Mouse (Mus musculus): ENCODE results near the gene Fras1. TPM values are rescaled to one million over a fixed set of nuclear protein-coding genes. Genes with fewer than 3 reads are reported as not detected.

Gene Fras1
- total and polyA plus RNA-seq, 3 experiments, result not detected

DNA sequence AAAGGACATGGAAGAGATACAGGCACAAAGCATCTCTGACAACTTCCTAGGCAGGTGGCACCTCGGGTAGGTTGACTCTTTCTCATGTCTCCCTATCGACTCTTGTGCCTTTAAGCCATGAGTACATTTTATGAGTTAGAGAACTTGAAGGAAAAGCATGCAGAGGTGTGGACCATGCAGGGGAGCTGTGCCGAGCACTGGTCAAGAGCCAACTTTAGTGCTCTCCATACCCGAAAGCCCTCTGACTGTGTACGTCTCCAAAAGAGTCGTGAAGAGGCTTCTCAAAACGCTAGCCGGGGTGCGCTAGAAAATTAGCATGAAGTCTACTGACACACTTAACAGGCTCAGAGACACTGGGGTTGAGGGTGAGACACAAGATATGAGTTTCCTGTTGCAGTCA lies 425.4 kb downstream of the Fras1 start:
- Histone ChIP-seq H3K36me3 (ENCODE audit: control insufficient read depth in 1 of 2, insufficient read depth in 2 of 2, low read length in 2 of 2) (no peaks in the 10 kb centered on the region), H3K9ac (ENCODE audit: control insufficient read depth, low read depth, low read length, poor library complexity, severe bottlenecking) (no peak overlapping the region), H3K79me2 (ENCODE audit: control insufficient read depth, insufficient read depth, low read length, poor library complexity) (no peaks in the 10 kb centered on the region), H3K9me3 (replicated peaks; ENCODE audit: insufficient read depth, low read length) (no peaks in the 10 kb centered on the region), H3K27me3 (ENCODE audit: control insufficient read depth in 1 of 2, insufficient read depth in 2 of 2, low read length in 2 of 2) (peaks cover 0 to 5% of the 10 kb centered on the region in 2 experiments; a peak in 3 of 4 replicates), H3K4me1 (ENCODE audit: control insufficient read depth in 1 of 2, insufficient read depth in 2 of 2, low read length in 2 of 2) (no peaks in the 10 kb centered on the region), H3K27ac (ENCODE audit: control insufficient read depth, low read depth, low read length) (no peak overlapping the region), H3K4me3 (ENCODE audit: control insufficient read depth in 1 of 2, insufficient read depth in 1 of 2, low read depth in 2 of 2, low read length in 2 of 2) (no peak overlapping the region)
- TF ChIP-seq JUND (IDR thresholded peaks at IDR 0.05; ENCODE audit: low read depth, low read length) (no peak), RCOR1 (IDR thresholded peaks at IDR 0.05; ENCODE audit: low read depth, low read length) (no peak), SIN3A (IDR thresholded peaks at IDR 0.05; ENCODE audit: low read length) (no peak)
- DNase-seq (ENCODE audit: low read depth, low spot score), result no peak

DNA sequence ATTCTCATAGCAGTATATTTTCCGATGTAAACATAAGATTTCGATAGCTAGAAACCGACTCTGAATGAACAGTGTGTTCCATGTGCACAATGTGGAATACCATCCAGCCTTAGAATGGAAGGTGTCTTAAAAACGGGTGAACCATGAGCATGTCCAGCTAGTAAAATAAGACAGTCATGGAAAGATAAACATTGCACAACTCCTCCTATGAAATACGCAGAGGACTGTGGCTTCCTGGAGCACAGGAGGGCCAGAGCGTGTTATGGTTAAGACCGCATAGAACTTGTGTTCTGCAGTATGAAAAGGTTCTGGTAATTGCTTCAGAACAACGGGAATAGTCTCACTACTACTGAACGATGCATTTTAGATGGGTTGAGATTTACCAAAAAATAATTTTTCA lies 426.2 kb downstream of the Fras1 start:
- Histone ChIP-seq H3K36me3 (ENCODE audit: control insufficient read depth in 1 of 2, insufficient read depth in 2 of 2, low read length in 2 of 2) (no peaks in the 10 kb centered on the region), H3K79me2 (ENCODE audit: control insufficient read depth, insufficient read depth, low read length, poor library complexity) (no peaks in the 10 kb centered on the region), H3K27ac (ENCODE audit: control insufficient read depth, low read depth, low read length) (no peak overlapping the region), H3K4me3 (ENCODE audit: control insufficient read depth in 1 of 2, insufficient read depth in 1 of 2, low read depth in 2 of 2, low read length in 2 of 2) (no peak overlapping the region), H3K4me1 (ENCODE audit: control insufficient read depth in 1 of 2, insufficient read depth in 2 of 2, low read length in 2 of 2) (no peaks in the 10 kb centered on the region), H3K27me3 (ENCODE audit: control insufficient read depth in 1 of 2, insufficient read depth in 2 of 2, low read length in 2 of 2) (no peaks in the 10 kb centered on the region; a peak in 3 of 4 replicates), H3K9ac (ENCODE audit: control insufficient read depth, low read depth, low read length, poor library complexity, severe bottlenecking) (no peak overlapping the region), H3K9me3 (replicated peaks; ENCODE audit: insufficient read depth, low read length) (no peaks in the 10 kb centered on the region)
- TF ChIP-seq USF2 (IDR thresholded peaks at IDR 0.05; ENCODE audit: borderline replicate concordance in 1 of 2, insufficient read depth in 1 of 2, low read depth in 1 of 2, low read length in 2 of 2) (no peak), EP300 (IDR thresholded peaks at IDR 0.05; ENCODE audit: low read depth in 1 of 2, low read length in 2 of 2) (no peak), NELFE (IDR thresholded peaks at IDR 0.05; ENCODE audit: low read depth, low read length) (no peak), POLR2AphosphoS2 (IDR thresholded peaks at IDR 0.05; ENCODE audit: low read length) (no peak), BHLHE40 (IDR thresholded peaks at IDR 0.05; ENCODE audit: borderline replicate concordance, low read depth, low read length) (no peak), NRF1 (IDR thresholded peaks at IDR 0.05; ENCODE audit: insufficient read depth, low read depth, low read length, poor library complexity, severe bottlenecking) (no peak), POLR2A (IDR thresholded peaks at IDR 0.05; ENCODE audit: control insufficient read depth in 1 of 2, insufficient read depth in 1 of 2, low read depth in 1 of 2, low read length in 2 of 2, poor library complexity in 1 of 2) (no peak), KAT2A (conservative IDR thresholded peaks at IDR 0.05; ENCODE audit: low read depth, low read length) (no peak), E2F4 (IDR thresholded peaks at IDR 0.05; ENCODE audit: borderline replicate concordance, low read depth, low read length) (no peak)
- no peak for DNase-seq (ENCODE audit: low read depth, low spot score)

DNA sequence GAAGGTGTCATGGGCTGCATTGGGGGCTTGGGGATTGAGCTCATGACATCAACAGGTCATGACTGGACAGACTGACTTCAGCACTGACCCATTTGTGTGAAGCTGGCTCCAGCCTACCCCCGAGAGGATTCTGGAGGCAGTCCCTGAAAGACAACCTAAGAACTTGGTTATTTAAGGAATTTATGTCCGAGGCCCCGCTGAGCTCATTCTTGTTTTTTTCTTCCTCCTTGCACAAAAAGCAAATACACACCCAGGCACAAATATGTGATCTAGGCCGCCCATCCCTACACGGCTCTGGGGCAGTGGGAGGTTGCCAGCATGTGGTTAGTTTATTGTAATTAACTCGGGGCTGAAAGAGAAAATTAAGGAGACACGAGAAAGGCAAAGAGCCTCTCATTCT lies 428.4 kb downstream of the Fras1 start:
- no peak overlapping the region for H3K4me3 ChIP-seq (ENCODE audit: control insufficient read depth in 1 of 2, insufficient read depth in 1 of 2, low read depth in 2 of 2, low read length in 2 of 2)
- no peaks in the 10 kb centered on the region for H3K36me3 ChIP-seq (ENCODE audit: control insufficient read depth in 1 of 2, insufficient read depth in 2 of 2, low read length in 2 of 2)
- H3K9me3 ChIP-seq (replicated peaks; ENCODE audit: insufficient read depth, low read length), result no peaks in the 10 kb centered on the region
- no peak overlapping the region for H3K27ac ChIP-seq (ENCODE audit: control insufficient read depth, low read depth, low read length)
- no peaks in the 10 kb centered on the region for H3K27me3 ChIP-seq (ENCODE audit: control insufficient read depth in 1 of 2, insufficient read depth in 2 of 2, low read length in 2 of 2)
- no peaks in the 10 kb centered on the region for H3K79me2 ChIP-seq (ENCODE audit: control insufficient read depth, insufficient read depth, low read length, poor library complexity)
- no peak for DNase-seq (ENCODE audit: low read depth, low spot score)
- no peaks in the 10 kb centered on the region for H3K4me1 ChIP-seq (ENCODE audit: control insufficient read depth in 1 of 2, insufficient read depth in 2 of 2, low read length in 2 of 2)
- TF ChIP-seq MEF2A (IDR thresholded peaks at IDR 0.05; ENCODE audit: extremely low read depth, insufficient replicate concordance, low read depth, low read length, poor library complexity, severe bottlenecking) (no peak), BHLHE40 (IDR thresholded peaks at IDR 0.05; ENCODE audit: borderline replicate concordance, low read depth, low read length) (no peak), USF2 (IDR thresholded peaks at IDR 0.05; ENCODE audit: borderline replicate concordance in 1 of 2, insufficient read depth in 1 of 2, low read depth in 1 of 2, low read length in 2 of 2) (no peak), ELF1 (IDR thresholded peaks at IDR 0.05; ENCODE audit: low read depth, low read length) (no peak)
- H3K9ac ChIP-seq (ENCODE audit: control insufficient read depth, low read depth, low read length, poor library complexity, severe bottlenecking), result no peak overlapping the region

Data from MEL (cell line).